Mouse (Mus musculus) cerebellum, adult 2 months (tissue): ENCODE data around the gene Esyt2. TPM values are rescaled to one million over a fixed set of nuclear protein-coding genes. Genes with fewer than 3 reads are reported as not detected.

ENCODE experiments used
- DNase-seq, 2 experiments: peaks; one replicate each; pipeline ENCODE4 v3.0.0; 2021
- H3K27ac ChIP-seq: fragments of 200-500 bp; 2 replicates; pipeline ENCODE4 v1.5.1; 2012; ENCODE audit warnings: low read length, control low read depth, inconsistent platforms; ENCODE audit not compliant: insufficient read depth
- H3K27me3 ChIP-seq: fragments of 200-500 bp; 2 replicates; pipeline ENCODE4 v1.6.1; 2012; ENCODE audit warnings: inconsistent platforms, mild to moderate bottlenecking, low read length, moderate library complexity; ENCODE audit not compliant: control insufficient read depth, insufficient read depth
- H3K4me1 ChIP-seq: fragments of 200-500 bp; 2 replicates; pipeline ENCODE4 v1.6.1; 2011; ENCODE audit warnings: low read length; ENCODE audit not compliant: control insufficient read depth, insufficient read depth
- H3K4me3 ChIP-seq: fragments of 200-500 bp; replicated peaks from 2 replicates; pipeline ENCODE3; 2011; ENCODE audit warnings: mild to moderate bottlenecking, low read depth, low read length, control low read depth; ENCODE audit not compliant: insufficient read depth
- CTCF ChIP-seq: fragments of 200-500 bp; IDR thresholded peaks from 2 replicates; pipeline ENCODE4 v1.5.1; 2011; ENCODE audit warnings: low read depth, mild to moderate bottlenecking, control low read depth, low read length, moderate library complexity, borderline replicate concordance; ENCODE audit not compliant: insufficient read depth
- POLR2A ChIP-seq: fragments of 200-500 bp; IDR thresholded peaks from 2 replicates; pipeline ENCODE4 v1.6.1; 2011; ENCODE audit warnings: low read length, control low read depth, borderline replicate concordance; ENCODE audit not compliant: insufficient read depth
- WGBS: fragments of 180-500 bp; shearing (Covaris S2); methylation state at CpG from one replicate; pipeline ENCODE4 v1.1.7; 2018; 5-methylcytosine and 5-hydroxymethylcytosine counted together
- polyA plus RNA-seq: library from polyadenylated mRNA; depleted of rRNA; stranded (reverse); fragments of >200 nt; gene quantifications from 2 replicates; pipeline ENCODE4 v1.2.3, GENCODE M21; 2012

Gene Esyt2
- polyA plus RNA-seq, 1 experiment = 18.6 TPM

GRCm38 (mm10) chr12:116348755-116349286 is 67.8 kb downstream of the Esyt2 start:
- Histone ChIP-seq H3K4me3 (no peak overlapping the region), H3K4me1 (no peaks in the 10 kb centered on the region), H3K27me3 (no peaks in the 10 kb centered on the region), H3K27ac (no peak overlapping the region)
- TF ChIP-seq CTCF (no peak), POLR2A (no peak)
- no peak for DNase-seq

DNA sequence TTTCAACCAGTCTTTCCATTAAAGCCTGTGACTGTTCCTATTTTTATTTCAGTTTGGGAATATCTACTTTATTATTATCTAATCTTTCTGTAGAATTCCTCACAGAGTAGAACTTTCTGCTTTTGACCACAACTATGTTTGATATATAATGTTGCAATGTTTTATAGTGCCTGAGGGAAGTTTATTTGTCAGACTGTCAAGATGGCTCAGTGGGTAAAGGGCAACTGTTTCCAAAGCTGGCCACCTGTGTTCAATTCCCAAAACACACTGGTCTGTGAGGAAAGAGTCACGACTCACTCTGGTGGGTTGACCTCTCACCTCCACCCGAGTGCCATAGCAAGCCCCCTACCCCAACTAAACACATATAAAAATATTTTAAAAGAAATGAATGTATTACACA is 68.4 kb downstream of the Esyt2 start:
- 73% methylated on average over 2 of the region's 2 CpGs for WGBS
- Histone ChIP-seq H3K4me1 (no peaks in the 10 kb centered on the region), H3K4me3 (no peak overlapping the region), H3K27me3 (no peaks in the 10 kb centered on the region), H3K27ac (no peak overlapping the region)
- no peak for DNase-seq
- TF ChIP-seq CTCF (no peak), POLR2A (no peak)

DNA sequence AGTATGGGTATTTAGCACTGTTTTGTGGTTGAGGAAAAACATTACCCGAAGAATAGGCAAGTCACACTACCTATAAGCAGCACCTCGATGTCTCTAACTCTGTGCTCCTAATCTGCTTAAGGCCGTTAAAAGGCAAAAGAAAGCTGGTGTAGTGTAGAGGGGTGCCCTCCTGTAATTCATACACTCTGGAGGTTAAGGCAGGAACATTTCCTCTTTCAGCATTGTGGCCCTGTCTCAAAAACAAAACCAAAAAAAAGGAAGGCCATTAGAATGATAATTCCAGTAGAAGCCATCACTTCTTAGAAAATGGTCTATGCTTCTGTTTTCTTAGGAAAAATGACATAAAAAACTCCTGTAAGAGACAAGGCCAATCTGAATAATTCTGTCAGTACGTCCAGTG is 70.0 kb downstream of the Esyt2 start:
- H3K27ac ChIP-seq = no peak overlapping the region
- H3K4me1 ChIP-seq = no peaks in the 10 kb centered on the region
- TF ChIP-seq CTCF (no peak), POLR2A (no peak)
- H3K4me3 ChIP-seq = no peak overlapping the region
- no peak for DNase-seq
- no peaks in the 10 kb centered on the region for H3K27me3 ChIP-seq
- WGBS = 91% methylated on average over 4 of the region's 4 CpGs

DNA sequence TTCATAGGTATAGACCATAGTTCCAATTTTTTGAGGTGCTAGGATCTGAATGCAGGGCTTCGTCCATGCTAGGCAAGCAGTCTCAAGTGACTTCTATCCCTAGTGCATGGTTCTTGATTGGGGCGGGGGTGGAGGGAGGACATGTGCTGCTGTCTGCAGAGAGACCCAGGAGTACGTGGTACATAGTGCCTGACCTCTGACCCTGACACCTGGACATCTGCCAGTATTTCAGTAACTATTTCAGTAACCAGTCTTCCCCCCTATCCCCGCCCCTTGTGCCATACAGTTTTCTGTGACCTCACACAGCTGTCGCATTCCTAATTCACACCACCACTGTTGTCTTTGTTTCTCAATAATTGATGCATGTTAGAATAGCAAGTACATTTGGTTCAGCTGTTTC is 71.4 kb downstream of the Esyt2 start:
- H3K27me3 ChIP-seq = no peaks in the 10 kb centered on the region
- H3K4me3 ChIP-seq = no peak overlapping the region
- no peak overlapping the region for H3K27ac ChIP-seq
- no peaks in the 10 kb centered on the region for H3K4me1 ChIP-seq
- 80% methylated on average over 5 of the region's 5 CpGs for WGBS
- TF ChIP-seq POLR2A = no peak
- no peak for TF ChIP-seq CTCF
- DNase-seq = no peak

DNA sequence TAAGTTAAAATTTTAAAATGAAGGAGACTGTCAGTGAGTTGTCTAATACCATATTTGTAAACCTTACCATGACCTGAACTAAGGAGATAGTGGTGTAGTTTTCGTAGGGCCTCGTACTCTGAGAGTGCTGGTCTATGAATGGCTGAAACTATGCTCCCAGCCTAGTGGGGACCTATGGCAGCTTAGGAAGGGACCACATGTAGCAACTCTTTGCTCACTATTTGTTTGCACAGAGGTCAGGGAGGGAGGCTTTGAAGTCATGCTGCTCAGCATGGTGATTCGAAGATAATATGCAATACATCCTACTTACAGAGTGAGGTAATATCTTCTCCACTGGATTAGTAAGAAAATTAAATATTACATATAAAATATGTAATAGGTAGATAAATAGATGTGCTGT is 73.7 kb downstream of the Esyt2 start:
- DNase-seq = no peak
- Histone ChIP-seq H3K27ac (no peak overlapping the region), H3K4me3 (no peak overlapping the region), H3K4me1 (no peaks in the 10 kb centered on the region), H3K27me3 (no peaks in the 10 kb centered on the region)
- TF ChIP-seq POLR2A (no peak), CTCF (no peak)
- WGBS = 96% methylated on average over 3 of the region's 3 CpGs

DNA sequence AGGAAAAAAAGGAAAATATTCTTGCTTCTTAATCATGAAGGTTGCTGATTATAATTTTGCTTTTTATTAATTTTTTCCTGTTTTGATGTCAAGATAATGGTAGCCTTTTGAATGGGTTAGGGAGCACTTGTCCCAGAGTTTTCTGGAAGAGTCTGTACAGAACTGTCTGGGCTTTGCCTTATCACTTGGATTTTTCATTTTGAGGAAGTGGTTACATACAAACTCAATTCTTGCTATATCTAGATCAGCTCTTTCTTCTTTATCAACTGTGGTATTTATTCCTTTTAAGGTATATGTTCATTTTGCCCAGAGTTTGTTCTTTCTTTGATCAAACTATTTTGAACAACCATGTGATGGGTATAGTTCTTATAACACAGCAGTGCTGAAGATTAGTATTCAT is 81.1 kb downstream of the Esyt2 start:
- no peak for DNase-seq
- no peak for TF ChIP-seq CTCF
- TF ChIP-seq POLR2A = no peak

DNA sequence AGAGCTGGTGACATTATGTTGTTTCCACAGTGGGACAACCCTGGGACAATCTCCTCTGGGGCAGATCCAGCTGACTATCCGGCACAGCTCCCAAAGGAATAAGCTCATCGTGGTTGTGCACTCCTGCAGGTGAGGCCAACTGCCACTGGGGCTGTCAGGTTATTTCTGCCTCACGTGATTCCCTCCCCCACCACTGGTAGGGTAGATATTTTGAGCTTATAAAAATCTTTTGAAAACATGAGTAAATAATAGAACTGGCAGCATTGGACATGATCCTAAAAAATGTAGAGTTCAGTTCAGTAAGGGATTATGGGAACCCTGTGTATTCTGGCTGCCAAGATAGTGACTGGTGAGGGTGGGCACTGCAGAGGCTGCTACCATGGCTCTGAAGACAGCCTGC is 85.9 kb downstream of the Esyt2 start:
- peaks cover 3% of the 10 kb centered on the region for H3K4me1 ChIP-seq
- WGBS = 33% methylated on average over 3 of the region's 3 CpGs
- no peak overlapping the region for H3K27ac ChIP-seq
- H3K27me3 ChIP-seq = no peaks in the 10 kb centered on the region
- no peak for DNase-seq
- TF ChIP-seq CTCF (no peak), POLR2A (no peak)
- no peak overlapping the region for H3K4me3 ChIP-seq

More for the DNA sequence above, 81.1 kb downstream of the Esyt2 start:
- Histone ChIP-seq H3K27ac (no peak overlapping the region), H3K4me1 (peaks cover 3% of the 10 kb centered on the region), H3K4me3 (no peak overlapping the region), H3K27me3 (no peaks in the 10 kb centered on the region)

DNA sequence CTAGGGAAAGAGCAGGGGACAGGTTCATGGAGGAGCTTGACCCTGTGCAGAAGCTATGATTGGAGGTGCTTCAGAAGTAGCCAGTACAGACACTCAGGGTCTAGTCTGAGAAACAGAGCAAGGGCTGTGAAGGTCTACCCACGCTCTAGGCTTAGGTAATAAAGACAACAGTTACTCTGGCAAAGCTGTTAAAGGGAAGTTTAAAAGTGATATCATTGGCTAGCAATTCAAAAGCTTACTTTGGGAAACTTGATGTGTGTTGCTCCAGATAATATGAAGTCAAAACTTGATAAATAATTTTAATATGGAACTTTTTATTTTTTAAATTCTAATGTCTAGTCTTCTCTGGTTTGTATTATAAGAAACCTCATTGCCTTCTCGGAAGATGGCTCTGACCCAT is 86.3 kb downstream of the Esyt2 start:
- Histone ChIP-seq H3K4me3 (no peak overlapping the region), H3K27me3 (no peaks in the 10 kb centered on the region), H3K27ac (no peak overlapping the region), H3K4me1 (peaks cover 3% of the 10 kb centered on the region)
- no peak for DNase-seq
- TF ChIP-seq POLR2A = no peak
- TF ChIP-seq CTCF = no peak
- WGBS = 97% methylated on average over 2 of the region's 2 CpGs
